Mouse (Mus musculus): ENCODE measurements around the gene Tsga13. TPM values are rescaled to one million over a fixed set of nuclear protein-coding genes. Genes with fewer than 3 reads are reported as not detected.

Tsga13 gene
- total RNA-seq, 1 experiment from 2014 or later, result not detected

GRCm38 (mm10) chr6:30855956-30856355 lies 59.4 kb downstream of the Tsga13 start:
- DNase-seq, result no peak

DNA sequence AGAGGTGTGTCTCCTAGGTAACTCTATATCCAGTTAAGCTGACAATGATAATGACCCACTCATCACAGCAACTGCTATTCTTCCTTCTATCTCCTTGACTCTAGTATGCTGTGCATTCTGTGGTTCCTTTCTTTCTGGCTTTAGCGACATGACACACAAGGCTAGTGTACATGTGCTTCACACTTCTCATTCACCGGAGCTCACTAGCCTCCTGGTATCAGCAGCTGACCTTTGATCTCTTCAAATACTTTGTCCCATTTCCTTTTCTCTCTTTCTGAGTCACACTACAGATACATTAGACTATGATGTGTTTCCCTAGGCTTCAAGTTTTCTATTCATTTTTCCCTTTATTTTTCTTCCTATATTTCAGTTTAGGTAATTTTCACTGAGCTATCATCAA lies 60.2 kb downstream of the Tsga13 start:
- DNase-seq, result no peak

- no peak for DNase-seq
These were observed 65.6 kb downstream of the Tsga13 start for GRCm38 (mm10) chr6:30849818-30850217.

Other genes starting within 250 kb of the Tsga13 start
- gene Cep41, start 221.8 kb downstream of the Tsga13 start, total RNA-seq (2021), result 5.7 and 9.9 TPM in 2 replicates
- gene Mest, start 192.0 kb downstream of the Tsga13 start, total RNA-seq (2021), result 54.9 and 56.7 TPM in 2 replicates
- gene Copg2, start 18.8 kb downstream of the Tsga13 start, total RNA-seq (2021), result 55.2 and 89.9 TPM in 2 replicates
- not detected in 2 replicates for gene Klf14, start 43.5 kb upstream of the Tsga13 start, total RNA-seq (2021)

All from adrenal gland, postnatal 25 days (tissue).